Mouse (Mus musculus) adrenal gland, postnatal 25 days (tissue): ENCODE results near the gene Polr3b. TPM values are rescaled to one million over a fixed set of nuclear protein-coding genes. Genes with fewer than 3 reads are reported as not detected.

Source experiments
- DNase-seq: peaks from one replicate; pipeline ENCODE4 v3.0.0; 2021; ENCODE audit warnings: mixed read lengths
- total RNA-seq: library from RNA; stranded (reverse); gene quantifications from 2 replicates; pipeline ENCODE4 v1.2.3, GENCODE M21; 2021

The Polr3b gene
- total RNA-seq, 1 experiment from 2014 or later = 38.2 TPM

- DNase-seq = no peak
Measured at GRCm38 (mm10) chr10:84760118-84761111, 138.3 kb downstream of the Polr3b start.

DNA sequence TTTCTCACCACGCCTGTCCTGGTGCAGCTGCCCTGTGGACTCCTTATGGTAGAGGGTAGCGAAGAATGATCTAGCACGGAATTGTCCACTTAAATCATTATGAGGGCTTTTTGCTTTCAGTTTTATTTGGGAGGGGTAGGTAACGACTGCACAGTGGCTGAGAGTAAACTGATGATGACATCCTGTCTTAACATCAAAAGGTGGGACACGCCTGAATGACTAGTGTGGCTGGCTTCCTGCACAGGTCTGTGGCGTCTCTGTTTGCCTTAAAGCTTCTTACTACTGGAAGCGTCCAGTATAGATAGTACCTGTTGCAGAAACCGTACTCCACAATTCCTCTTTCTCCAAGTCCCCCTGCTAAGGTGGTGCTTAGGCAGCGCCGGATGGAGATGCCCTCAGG lies 146.7 kb downstream of the Polr3b start:
- no peak for DNase-seq

DNA sequence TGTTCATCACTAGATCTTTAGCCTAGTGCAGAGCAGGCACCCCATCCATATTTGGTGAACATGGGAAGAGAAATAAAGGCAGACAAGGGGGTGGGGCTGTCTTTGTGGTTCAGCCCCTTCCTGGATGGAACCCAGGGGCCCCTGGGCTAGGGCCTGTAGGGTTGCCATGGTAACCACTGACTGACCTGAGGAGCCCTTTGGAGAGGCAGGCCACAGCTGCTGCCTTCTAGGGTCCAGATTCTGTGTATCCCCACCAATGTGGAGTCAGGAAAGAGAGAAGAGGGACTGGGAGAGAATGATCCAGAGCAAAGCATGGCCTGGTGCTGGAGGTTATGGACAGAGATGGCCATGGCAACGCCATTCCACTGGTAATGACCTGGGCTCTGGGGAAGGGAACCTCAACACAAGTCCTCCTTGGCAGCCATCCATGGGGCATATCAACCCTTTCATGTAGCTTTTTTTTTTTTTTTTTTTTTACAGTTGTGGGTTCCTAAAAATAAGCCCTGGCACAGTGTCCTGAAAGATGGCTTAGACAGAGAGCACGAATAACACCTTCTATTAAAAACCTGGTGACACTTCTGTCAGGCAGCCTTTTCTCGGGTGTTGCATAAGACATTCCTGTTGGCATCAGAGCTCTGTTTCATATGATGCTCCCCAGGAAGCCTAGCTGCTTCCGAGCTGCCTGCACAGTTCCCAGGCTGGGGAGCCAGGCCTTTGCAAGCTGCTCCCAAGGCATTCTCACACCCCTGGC lies 150.5 kb downstream of the Polr3b start:
- DNase-seq = no peak

DNA sequence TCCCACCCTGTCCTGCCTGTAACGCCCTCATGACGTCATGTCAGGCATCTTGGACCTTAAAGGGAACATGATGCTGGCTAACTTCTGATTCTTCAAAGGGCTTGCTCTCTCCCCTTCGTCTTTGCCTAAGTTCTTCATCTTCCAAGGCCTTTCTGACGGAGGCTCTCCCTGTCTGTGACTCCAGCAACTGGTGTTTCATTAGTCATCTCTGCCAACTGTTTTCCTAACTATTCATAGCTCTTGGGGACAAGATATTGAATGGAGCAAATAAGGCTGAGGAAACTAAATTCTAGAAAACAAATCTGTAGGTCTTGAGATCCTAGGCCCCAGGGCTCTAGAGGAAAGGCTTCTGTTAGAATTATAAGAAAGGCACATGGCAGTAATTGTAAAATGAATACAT lies 151.8 kb downstream of the Polr3b start:
- no peak for DNase-seq

DNA sequence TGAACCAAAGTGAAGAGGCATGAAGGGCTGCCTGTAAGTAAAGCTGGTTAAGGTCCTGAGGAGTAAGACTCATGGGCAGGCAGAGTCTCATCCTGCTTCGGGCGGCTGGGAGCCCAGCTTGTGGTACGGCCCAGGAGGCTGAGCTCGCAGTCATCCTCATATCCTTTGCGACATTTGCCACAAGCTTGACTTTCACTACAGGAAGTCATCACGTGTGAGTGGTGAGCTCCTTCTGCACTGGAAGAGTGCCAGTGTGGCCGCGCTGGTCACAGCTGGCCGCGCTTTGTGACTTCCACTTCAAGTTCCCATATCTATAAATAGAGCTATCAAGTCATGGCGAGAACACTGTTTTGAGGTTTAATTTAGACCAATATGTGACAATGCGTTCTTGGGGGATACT lies 152.5 kb downstream of the Polr3b start:
- peak; percentile 22 for DNase-seq

Other genes with a start within 250 kb of the Polr3b start
- 6.8 and 7.8 TPM in 2 replicates for gene Nuak1, start 181.7 kb upstream of the Polr3b start, total RNA-seq
- gene Ckap4, start 88.2 kb upstream of the Polr3b start, total RNA-seq = 47.2 and 49.3 TPM in 2 replicates
- gene Tcp11l2, start 45.7 kb upstream of the Polr3b start, total RNA-seq = 43.8 and 67.2 TPM in 2 replicates
- gene Rfx4, start 133.8 kb downstream of the Polr3b start, total RNA-seq = not detected in 2 replicates